Mouse (Mus musculus): Measurements from ENCODE around the gene Cdc40.
A peak's percentile ranks its signal among the peaks of the same experiment; 100 is the strongest.

Gene Cdc40

DNA sequence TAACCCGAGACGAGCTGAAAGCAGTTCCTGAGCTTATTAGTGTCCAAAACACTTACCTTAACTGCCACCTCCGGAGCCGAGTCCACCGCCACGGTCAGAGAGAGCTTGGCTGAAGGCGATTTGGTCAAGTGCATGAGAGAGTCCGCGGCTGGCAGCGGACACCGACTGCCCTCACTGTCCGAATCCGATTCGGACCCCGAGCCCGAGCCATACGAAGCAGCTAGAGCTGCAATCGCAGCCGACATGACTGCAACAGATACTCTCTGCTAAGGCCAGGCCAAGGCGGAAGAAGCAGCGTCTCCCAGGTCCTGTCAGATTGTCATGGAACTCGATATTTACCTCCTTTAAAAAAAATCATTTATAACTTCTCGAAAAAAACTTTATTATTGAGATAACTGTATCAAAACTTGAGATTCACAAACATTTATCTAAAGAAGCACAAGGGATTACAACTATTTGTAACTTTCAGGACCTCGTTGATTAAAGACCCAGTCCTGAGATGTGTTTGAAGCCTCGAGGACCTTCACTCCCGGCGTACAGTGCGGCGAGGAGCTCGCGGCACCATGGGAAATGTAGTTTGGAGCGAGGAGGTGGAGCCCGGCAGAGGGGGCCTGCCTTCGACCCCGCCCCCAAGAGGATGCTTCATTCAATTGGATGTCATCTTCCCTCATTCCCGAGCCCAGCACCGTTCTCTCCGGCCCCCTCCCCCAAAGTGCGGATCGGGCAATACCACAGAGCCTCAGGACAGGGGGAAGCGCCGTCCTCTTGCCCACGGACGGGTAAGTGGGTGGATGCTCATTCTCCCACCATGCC lies at the start of gene Cdc40, which contains the start of gene Wasf1:
TSS of gene Cdc40 (minus strand) at position 481 of the 813 bp plus-strand sequence.
TSS of gene Wasf1 (plus strand) at position 645 of the 813 bp plus-strand sequence.
- peak; percentile 90 for DNase-seq (ENCODE audit: low spot score)

DNA sequence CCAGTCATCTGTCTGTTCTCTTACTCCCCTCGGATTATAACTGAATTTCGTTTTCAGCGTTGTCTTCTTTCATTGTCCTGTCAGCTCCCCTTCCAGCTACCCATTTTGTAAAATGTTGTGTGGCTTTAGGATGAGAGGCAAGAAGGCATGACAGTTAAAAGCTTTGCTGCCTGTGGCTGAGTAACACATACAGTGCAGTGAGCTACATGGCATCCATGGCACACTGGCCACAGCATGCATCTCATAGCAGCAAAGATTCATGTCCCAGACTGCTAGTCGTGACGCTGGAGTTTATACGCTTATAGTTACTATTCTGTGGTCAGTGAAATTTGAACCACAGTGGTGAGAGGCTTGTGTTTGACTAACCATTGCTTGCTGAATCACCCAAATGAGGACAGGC lies 36.4 kb upstream of the Cdc40 start:
- no peak for DNase-seq (ENCODE audit: low spot score)

DNA sequence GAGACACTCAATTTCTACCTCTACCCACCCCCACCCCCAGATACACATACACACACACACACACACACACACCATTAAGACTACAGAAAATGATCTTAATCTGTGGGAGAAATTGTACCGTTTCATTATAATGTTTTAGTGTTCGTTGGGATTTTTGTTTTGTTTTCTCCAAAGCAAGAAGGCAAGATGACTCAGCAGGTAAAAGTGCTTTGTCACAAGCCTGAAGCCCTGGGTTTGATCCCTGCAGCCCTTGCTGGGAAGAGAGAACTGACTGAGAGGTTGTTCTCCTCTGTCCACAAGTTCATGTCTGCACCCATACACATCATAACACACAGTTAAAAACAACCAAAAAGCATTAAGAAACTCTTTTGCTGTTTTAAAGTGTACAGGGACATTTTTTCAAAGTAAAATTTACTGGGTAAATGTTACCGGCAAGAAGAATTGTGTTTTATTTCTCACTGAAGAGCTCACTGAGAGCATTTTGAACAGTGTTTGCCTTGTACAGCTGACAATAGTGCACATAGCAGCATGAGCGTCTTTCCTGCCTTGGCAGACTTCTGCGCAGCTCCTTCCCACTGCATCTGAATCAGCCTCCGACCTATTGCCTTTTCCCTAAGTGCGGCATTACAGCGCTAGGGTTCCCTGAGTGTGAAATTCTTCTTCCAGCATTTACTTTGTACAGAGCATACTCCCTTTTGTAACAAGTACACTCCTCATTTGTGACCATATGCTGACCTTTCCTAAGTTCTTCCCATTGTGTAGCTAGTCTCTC lies 35.7 kb upstream of the Cdc40 start:
- DNase-seq (ENCODE audit: low spot score) = no peak

DNA sequence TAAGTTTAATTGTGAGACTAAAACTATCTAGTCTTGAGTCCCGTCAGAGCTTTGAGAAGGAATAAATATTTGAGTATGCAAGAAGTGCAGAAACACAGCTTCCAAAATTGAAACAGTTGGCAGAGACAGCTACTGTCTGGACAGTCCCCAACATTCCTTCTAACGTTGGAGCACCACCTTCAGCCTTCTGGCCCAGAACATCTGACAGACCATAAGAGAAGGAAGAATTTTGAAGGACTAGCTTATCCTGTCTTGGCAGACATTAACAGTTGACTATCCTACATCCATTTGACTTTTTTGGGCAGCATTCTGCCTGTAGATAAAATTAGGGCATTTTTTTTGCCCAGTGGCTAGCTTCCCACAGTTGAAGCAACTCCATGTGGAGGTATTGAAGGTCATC lies 32.1 kb upstream of the Cdc40 start:
- DNase-seq (ENCODE audit: low spot score) = no peak

DNA sequence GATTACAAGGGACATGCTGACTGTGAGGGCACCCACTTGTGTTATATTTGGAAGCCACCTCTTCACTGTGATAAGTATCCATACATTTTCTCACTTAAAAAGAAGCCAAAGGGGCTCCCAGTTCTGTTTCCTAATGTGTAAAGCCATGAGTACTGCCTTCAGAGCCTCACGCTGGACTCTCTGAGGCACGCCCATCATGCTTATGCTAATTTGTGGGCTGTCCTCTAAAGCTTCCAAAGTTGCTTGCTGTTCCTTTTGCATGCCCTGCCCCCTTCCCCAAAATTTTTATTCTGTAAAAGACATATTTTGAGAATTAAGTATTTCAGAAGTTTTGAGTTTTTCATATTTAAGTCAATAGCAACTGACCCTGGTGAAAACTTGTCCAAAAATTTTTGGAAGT lies 27.7 kb upstream of the Cdc40 start:
- no peak for DNase-seq (ENCODE audit: low spot score)

DNA sequence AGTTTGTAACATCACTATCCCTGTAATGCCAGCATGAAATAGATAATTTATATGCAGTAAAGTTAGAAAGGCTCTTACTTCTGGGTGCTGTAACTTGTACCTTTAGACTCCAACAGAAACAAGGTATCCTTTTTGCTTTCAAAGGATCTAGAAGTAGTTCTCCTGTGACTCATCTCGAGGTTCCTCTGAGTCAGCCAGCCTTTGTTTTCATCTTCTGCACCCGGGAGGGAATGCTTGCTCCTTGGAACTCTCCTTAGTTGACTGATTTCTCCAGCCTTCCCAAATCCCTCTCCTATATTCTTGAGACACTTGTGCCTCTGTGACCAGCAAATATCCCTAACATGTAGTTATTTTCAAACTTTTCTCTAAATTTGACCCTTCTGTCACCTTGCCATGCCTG lies 25.5 kb upstream of the Cdc40 start:
- DNase-seq (ENCODE audit: low spot score) = no peak

DNA sequence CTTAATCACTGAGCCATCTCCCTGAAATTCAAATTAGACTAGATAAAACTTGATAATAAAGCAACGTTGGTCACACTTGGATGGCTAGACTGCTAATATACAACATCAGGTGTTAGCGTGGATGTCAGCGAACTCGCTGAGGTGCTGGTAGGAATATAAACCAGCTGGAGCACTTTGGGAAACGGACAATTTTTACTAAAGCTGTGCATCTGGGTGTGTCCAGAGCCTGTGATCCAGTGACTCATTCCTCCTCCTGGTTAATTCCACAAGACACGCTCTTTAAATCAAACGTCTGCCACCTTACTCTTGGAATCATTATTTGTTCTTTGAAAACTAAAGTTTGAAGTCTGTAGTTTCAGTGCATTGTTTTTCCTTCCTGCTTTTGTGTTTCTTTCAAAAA lies 23.7 kb upstream of the Cdc40 start:
- no peak for DNase-seq (ENCODE audit: low spot score)

DNA sequence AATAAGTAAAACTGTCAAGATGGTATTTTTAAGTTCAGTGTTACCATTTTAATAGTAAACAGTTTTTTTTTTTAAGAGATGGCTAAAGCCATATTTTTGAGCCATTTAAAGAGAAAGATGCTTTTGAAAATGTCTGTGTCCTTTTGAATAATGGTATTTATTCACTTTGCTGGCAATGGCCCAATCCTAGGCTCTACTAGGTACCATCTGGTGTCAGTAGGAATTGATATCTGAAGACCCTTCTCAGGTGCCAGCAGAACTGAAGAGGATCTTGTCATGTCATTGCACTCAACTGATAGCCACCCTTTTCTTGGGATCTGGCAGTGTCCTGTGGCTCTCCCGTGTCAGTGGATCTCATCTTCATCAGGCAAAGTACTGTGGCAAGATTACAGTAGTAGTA lies 23.0 kb upstream of the Cdc40 start:
- DNase-seq (ENCODE audit: low spot score) = no peak

DNA sequence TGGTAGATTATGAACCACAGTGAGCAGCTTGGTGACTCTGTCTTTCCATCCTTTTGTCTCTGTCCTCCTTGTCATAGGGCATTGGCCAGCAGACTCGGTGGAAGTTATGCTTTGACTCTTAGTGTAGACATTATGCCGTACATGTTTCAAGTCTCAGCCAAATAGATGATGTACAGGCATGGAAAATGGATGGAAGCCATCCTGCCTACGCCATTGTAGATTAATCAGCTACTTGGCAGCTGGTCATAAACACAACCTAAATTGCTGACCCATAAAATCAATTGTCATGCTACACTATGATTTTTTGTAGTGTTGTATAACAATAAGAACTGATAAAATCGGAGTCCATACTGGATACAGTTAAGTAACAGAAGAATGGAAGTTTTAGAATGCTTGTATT lies 18.7 kb upstream of the Cdc40 start:
- no peak for DNase-seq (ENCODE audit: low spot score)

DNA sequence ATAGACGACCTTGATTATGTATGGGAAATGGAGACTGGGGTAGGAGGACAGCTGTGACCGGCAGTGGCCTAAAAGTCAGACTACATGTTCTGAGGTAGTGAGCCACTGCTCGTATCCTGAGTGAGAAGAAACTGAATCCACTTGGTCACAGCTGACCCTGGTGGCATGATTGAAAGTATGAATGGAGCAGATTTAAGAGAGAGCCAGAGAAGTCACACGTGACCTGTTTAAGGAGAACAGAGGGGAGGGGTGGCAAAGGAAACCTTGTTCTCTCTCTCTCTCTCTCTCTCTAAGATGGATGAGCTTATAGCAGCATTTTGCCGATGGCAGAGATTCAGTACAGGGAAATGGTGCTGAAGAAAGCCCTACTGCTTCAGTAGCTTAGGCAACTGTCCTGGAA lies 13.5 kb upstream of the Cdc40 start:
- DNase-seq (ENCODE audit: low spot score) = no peak

DNA sequence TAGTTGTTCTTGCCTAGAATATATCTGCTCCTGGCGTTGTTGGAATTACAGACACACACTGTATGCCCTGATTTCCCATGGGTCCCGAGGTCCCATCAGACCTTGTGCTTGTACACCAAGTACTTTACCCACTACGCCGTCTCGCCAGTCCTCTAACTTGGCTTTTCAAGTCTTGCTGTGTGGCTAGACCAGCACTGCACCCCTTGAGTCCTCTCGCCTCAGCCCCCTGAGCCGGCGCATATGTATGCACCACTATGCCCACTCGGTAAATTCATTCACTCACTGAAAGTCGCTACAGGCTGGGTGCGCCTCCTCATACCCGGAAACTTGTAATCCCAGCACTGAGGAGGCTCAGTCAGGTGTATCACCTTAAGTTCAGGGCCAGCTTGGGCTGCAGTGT lies 12.7 kb upstream of the Cdc40 start:
- no peak for DNase-seq (ENCODE audit: low spot score)

DNA sequence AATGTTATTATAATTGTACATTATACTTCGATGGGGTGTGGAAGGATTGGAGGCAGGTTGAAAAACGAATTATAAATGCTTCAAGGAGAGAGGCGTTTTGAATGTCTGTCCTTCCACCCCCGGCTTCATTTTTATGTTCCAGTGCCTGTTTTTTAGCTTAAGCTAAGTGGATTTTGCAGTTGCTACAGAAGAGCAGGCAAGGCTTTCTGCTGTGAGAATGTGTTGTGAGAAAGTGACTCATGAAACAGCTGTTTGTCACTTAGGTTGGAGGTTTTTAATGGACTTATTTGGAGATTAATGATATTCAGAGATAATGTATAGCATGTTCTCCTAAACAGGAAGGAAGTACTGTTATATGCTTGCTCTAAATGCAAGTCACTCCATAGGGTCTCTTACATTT lies 6.0 kb upstream of the Cdc40 start:
- DNase-seq (ENCODE audit: low spot score) = no peak

DNA sequence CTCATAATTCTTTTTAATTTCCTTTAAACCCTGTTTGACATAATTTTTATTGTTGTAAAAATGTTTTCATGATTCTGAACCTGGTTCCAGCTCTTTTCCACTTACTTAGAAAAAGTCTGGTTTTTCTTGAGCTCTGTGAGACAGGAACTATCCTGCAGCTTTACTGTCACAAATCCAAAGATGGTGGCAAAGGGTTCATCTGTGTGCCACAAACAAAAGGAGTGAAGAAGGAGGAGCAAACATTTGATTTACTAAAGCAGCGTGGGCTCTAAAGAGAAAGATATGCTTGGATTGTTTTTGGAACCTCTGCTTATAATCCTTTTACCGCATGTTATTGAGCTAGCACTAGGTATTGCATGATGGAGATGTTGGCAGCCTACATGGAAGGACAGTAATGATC lies 4.2 kb upstream of the Cdc40 start:
- no peak for DNase-seq (ENCODE audit: low spot score)

DNA sequence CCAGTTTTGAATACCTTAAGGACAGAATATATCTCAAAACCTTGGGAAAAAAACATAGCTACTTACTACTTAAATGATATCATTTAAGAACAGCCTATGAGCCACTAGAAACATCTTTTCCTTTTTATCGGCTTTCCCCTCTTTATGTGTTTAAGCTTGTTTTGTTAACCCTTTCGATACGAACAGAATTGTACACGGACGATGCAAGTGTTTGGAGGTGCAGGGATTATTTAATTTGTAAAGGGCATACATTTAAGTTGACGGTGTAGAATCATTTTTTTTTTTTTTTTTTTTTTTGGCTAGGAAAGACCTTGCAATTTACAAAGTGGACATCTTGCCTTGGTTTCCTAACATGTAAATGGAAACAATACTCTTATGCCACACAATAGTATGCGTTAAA lies 2.3 kb upstream of the Cdc40 start:
- DNase-seq (ENCODE audit: low spot score) = no peak

DNA sequence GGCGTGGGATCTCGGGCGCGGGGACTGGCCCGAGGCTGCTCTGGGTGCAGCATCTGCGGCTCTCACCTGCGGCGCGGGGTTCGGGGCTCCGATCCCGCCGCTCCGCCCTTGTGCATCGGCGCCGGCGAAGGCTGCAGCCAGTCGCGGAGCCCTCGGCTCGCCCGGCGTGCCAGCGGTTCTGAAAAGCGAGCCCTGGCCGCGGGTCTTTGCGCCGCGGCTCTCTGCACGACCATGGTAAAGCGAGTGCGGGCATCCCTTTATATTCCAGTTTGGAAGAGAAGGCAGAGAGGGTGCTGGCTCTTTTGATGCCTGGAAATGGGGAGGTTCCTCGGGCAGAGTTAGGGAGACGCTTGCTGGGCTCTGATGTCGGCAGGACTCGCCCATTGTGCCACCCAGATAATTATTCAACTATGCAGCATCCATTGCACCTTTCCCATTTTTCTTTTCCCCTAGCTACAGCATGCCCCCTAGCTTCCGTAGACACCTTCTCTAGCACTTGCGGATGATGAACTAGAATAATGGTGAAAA lies 1.2 kb upstream of the Cdc40 start:
- DNase-seq (ENCODE audit: low spot score) = peak; percentile 17

DNA sequence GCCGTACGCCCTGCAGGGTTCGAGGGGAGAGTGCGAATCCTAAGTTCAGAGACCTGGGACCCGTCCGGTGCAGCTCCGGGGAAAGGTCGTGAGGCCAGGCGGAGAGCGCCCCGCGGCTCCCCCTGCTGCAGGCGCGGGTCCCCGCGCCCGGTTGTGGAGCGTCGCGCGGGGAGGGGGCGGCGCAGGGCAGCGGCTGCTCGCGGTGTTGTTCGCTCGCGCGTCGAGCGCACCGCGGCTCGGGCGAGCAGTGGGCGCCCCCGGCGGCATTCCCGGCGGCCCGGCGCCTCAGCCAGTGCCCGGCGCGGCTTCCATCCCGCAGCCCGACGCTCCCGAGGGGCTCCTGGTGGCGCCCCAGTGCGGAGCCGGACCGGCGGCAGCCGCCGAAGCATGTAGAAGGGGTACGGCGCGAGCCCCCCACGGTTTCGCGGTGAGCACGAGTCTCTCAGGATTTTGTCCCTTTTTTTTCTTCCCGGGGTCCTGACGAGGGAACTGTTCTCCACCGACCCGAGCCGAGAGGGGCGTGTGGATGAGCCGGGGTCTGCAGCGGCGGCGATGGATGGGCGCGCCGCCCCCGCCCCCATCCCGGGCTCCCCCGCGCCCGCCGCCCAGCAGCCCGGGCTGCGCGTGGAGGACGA lies 650 bp upstream of the Cdc40 start:
- DNase-seq (ENCODE audit: low spot score) = no peak

DNA sequence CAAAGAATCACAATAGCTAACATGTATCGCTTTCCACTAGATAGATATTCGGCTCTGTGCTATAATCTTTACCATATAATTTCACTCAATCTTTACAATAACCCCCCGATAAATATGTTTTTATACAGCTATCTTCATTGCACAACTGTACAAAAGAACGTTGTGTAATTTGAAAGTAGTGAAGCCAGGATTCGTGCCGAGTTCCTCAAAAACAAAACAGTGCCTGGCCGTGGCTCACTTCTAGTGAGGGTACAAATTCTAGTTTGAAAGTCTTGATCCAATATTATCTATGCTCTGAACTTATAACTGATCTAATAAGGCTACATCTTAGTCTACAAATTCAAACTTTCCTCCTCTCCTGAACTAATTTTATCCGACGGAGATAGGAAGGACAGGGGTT lies 778 bp downstream of the Cdc40 start:
- no peak for DNase-seq (ENCODE audit: low spot score)

DNA sequence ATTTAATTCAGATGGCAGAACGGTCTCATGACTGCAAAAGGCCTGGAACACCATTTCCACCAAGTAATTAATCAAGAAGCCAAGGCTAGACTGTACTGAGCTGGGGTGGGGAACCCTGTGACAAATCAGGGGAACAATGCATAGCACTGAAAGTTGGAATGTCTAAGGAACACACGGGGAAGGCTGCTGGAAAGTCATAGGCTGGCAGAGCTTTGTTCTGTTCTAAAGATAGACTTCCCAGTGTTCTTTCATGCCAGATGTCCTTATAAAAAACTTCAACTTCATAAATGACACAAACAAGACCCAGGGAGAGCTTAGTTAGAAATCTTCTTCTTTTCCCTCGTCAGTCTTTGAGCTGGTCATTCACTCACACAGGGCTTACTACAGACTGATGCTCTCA lies 1.9 kb downstream of the Cdc40 start:
- no peak for DNase-seq (ENCODE audit: low spot score)

DNA sequence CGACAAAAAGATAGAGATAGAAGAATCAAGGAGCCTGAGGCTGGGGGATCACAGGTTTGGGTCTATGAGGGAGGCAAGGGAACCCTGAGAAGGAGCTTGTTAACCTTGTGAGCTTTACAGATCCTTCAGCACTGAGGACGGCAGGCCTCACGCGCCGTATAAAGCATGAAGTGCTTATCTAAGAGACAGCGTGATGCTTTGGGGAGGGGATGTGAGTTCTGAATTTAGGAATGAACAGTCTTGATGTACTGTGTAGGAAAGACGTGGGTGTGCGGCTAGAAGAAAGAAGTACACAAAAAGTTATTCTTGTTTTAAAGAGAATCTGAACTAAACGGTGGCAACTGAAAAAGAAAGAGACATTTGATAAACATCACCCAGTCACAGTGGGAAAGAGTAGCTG lies 3.1 kb downstream of the Cdc40 start:
- DNase-seq (ENCODE audit: low spot score) = no peak

DNA sequence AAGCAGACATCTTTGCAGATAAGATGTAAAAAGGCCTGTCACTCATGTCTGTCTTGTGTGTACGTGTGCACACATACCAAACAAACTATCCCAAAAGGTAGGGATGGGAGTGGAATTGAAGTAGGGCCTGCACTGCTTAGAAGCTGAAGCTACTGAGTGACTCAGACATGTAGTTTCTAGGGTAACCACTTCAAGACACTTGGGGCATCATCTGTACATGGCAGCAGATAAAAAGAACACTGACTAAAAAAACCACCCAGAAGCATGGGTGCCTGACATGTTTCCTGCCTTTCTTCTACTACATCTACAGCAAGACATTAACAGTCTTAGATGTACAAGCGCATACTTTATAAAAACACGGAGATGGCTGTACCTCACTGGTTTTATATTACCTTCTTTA lies 4.9 kb downstream of the Cdc40 start:
- no peak for DNase-seq (ENCODE audit: low spot score)

DNA sequence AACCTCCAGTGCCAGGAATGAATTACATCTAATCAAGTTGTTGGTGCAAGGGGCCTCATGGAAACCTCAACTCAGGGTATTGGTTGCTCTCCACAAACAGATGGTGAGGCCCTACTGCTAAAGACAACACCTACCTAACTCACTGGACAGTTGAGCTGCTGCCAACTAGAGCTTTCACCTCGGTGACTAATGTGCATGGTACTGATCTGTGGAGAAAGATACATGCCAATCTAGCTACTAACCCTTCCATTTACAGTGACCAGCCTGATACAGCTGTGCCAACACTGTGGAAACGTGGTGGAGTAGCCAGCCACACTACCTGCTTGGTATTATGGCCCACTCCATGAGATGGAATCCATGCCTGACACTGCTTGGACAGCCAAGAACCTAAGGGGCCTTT lies 11.1 kb downstream of the Cdc40 start:
- DNase-seq (ENCODE audit: low spot score) = no peak

DNA sequence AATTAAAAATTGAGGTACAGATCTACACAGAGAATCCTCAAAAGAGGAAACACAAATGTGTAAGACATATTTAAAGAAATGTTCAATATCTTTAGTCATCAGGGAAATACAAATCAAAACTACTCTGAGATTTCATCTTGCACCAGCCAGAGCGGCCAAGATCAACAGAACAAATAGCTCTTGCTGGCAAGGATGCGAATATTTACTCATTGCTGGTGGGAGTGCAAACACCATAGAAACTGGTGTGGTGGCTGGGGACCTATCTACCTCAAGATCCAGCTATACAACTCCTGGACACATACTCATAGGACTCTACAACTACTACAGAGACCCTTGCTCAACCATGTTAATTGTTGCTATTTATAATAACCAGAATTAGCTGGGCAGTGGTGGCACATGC lies 11.8 kb downstream of the Cdc40 start:
- no peak for DNase-seq (ENCODE audit: low spot score)

DNA sequence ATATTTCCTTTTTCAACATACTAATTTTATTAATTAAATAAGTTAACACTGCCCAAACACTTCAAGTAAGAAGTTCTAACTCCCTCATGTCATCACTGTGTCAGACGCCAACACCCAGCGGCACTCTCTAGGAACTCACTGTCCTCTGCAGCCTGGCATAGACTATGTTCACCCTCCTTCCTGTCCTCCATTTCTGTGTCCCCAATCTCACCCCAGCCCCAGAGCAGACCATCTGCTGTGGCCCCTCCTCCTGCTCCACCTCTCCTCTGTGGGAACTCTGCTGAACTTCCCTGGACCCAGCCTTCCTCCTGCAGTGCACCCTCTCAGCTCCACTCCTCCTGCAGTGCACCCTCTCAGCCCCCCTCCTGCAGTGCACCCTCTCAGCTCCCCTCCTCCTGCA lies 15.0 kb downstream of the Cdc40 start:
- no peak for DNase-seq (ENCODE audit: low spot score)
